Mouse (Mus musculus) T-helper 2 cell (primary cell): ENCODE results near the gene Olfr373.

Experiments used
- in situ Hi-C: fragments of 300-600 bp; cut with MboI, MseI; formaldehyde crosslinking; loops from one replicate; pipeline ENCODE4 v1.15.1; 2025; ENCODE audit warnings: high pct_unique_total_duplicates

Olfr373 gene

DNA sequence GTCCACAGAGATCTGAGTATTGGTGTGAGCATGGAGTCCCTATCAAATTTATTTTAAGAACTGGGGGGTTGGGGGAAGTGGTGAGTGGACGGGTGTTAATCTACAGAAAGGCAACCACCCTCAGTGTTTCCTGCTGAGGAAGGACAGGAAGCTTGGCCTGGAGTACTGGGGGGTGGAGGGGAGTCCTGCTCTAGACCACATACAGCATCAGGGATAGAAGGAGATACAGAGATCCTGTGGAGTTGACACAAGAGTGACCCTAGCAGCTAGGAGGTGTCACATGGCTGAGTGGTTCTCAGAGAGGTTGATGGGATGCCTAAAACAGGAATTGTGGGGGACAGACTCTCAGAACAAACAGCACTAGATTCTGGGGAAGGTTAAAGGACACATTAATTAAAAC lies 50.5 kb downstream of the Olfr373 start:
- in situ Hi-C loops, result no loop called here

DNA sequence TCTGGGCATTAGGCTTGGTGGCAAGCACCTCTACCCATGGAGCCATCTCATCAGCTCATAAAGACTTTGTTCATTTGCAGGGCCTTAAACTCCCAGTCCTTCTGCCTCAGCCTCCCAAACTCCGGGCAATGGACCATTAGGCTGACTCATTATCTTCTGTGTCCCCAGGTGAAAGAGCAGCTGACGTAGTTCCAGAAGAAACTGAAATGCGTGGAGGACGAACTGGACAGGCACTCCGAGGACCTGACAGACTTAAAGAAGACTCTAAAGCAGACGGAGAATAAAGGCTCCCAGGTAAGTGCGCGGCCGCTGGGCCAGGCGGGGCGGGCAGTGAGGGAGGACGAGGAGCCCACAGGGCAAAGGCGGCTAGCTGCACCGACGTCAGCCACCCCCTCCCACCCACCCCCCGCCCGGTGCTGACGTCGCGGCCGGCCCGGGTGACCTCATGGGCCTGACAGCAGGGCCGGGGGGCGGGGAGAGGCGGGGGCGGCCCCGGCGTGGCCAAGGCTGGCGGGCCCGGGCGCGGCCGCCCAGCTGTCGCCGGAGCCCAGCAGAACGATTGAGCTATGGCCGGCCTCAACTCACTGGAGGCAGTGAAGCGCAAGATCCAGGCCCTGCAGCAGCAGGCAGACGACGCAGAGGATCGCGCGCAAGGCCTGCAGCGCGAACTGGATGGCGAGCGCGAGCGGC lies 51.9 kb downstream of the Olfr373 start, which contains the start of gene Tpm4:
Gene Tpm4, plus strand, starts transcription at position 220 of the 690 bp plus-strand sequence.
- in situ Hi-C loops, result no loop called here

DNA sequence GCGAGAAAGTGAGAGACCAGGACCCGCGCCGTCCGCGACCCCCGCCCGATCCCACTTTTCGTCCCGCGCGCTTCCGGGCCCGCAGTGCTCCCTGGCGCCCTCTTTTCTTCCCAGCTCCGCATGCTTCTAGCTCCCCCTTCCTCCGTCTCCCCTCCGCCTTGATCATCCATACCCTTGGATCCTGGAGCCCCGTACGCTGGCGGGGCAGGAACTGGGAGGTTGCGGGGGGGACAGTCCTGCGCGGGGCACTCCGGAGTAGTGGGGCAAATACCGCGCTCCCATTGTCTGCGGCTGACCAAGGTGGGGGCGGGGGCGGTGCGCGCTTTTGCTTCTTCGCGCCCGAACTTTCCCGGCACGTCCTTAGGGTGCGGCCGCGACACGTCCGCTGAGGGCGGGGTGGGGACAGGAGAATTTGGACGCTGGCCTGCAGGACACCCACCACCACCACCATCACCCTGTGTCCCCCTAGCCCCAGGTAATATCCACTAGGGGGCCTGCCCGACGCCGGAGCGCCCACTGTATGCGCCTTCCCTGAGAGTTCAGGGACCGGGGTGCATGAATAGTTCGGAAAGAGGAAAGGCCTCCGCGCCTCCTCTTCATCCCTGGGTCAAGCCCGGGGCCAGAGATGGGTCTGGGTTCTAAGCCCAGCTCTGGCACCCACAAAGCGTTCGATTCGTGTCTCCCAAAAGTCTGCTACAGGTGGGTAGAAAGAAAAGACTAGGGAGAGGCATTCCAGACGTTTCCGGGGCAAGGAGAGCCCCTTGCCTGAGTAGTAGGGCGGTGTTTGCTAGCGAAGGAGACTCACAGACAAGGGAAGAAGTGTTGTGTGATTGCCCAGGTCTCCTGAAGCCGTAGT lies 52.7 kb downstream of the Olfr373 start:
- in situ Hi-C loops, result no loop called here

DNA sequence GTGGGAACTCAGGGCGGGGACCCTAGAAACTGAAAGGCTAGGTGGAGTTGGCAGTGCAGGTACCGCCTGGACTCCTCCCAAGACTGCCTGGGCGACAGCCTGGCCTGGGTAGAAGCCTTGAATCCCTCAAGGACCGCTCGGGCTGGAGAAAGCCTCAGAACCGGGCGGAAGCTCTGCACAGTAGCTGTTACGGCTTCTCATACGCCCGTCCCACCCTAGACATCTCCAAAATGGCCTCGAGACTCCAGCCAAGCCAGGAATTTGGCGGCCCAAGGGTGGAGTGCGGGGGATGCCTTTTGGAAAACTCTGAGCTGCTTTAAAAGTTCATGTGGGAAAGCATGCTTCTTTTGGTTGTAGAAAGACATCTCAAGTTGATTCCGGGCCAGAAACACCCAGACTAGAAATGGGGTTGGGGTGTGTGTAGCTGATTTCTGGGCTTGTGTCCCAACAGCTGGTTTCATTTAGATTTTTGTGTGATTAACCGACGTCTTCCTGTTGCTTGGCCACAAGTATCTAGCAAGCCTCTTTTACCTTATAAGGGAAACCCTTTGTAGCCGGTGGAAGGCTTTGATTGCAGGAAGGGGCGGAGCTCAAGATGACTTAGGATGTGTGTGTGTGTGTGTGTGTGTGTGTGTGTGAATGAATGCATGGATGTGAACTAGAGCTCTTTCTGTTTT lies 53.5 kb downstream of the Olfr373 start:
- in situ Hi-C loops, result no loop called here

- in situ Hi-C loops, result no loop called here
Observed at GRCm38 (mm10) chr8:72137431-72137830, 54.5 kb downstream of the Olfr373 start.

- in situ Hi-C loops, result no loop called here
Observed at GRCm38 (mm10) chr8:72138456-72138855, 55.5 kb downstream of the Olfr373 start.

DNA sequence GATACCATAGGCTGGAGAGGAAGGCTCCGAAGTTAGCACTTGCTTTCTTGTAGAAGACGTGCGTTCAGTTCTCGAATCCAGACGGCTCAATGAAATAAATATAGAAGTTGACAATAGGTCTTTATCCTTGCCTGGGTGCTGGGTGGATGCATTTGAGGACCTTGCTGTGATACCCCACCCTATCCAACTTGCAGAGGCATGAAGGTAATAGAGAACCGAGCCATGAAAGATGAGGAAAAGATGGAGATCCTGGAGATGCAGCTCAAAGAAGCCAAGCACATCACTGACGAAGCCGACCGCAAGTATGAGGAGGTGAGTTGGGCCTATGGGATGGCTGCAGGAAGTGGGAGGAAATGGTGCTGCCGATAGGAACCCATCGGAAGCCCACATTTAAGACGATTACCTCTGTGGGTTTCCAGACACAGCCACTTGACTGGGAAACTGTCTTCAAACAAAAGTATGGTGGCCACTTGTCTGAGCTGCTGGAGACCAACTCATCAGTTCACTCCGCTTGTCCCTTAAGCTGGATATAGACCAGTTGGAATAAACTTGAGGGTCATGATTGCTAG lies 60.4 kb downstream of the Olfr373 start:
- in situ Hi-C loops, result no loop called here

DNA sequence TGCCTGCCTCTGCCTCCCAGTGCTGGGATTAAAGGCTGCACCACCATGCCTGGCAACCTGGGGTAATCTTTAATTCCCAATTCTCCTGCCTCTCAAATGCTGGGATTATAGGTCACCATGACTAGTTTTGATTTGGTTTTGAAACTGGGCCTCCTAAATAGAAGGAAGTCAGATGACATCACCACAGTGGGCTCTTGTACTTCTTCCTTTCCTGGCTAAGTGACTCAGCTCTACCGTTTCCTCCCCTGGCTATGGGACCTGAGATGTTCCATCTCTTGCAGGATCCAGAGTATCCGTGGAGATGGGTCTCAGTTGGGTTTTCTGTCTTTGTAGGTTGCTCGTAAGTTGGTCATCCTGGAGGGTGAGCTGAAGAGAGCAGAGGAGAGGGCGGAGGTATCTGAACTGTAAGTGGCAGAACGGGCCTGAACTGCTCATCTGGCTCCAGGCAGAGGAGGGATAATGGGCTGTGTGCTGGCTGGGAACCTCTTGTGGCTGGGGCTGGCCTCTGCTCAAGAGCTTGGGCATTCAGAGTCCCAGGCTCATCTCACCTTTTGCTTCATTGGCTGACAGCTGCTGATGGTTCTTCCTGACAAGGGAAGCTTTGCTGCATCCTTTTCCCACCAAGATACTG lies 61.5 kb downstream of the Olfr373 start:
- in situ Hi-C loops, result no loop called here

DNA sequence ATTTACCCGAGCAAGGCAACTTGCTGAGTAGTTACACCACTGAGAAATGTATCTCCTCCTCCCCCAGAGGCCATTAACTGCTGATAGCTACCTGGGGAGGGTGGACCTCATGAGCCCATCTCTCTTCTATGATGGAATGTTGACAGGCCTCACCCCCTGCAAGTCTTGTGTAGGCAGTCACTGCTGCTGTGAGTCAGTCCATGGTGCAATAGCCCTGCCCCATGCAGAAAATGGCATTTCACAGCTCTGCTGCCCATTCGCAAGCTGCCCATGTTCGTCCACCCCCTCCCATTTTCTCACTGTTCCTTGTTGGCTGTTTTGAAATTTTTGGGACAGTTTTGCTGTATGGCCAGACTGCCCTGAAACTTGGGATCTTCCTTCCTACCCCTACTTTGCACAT lies 62.5 kb downstream of the Olfr373 start:
- in situ Hi-C loops, result no loop called here

DNA sequence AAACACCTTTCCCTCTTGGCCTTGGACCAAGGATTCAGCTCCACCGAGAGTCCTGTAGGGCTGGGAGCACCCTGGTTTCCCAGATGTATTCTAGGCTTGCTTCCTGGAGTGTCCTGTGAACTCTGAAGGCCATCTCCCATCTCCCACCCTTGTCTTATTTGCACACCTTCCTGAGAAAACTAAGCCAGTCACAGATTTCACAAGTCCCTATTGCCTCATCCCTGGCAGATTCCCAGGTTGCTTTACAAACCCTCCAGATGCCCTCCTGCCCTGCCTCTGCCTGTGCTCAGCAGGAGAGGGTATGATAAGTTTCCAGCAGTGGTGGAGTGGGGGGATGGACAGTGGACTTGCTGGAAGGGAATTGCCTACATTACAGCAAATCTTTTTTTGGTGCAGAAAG lies 63.1 kb downstream of the Olfr373 start:
- in situ Hi-C loops, result no loop called here

GRCm38 (mm10) chr8:72146556-72146955 lies 63.6 kb downstream of the Olfr373 start:
- in situ Hi-C loops, result no loop called here

- in situ Hi-C loops, result no loop called here
Observed at GRCm38 (mm10) chr8:72147266-72147665, 64.3 kb downstream of the Olfr373 start.

- in situ Hi-C loops, result no loop called here
Observed at GRCm38 (mm10) chr8:72149056-72149455, 66.1 kb downstream of the Olfr373 start.

GRCm38 (mm10) chr8:72151418-72152078 lies 68.6 kb downstream of the Olfr373 start:
- in situ Hi-C loops, result loop anchor here (25.0 kb wide), 1 partner anchor 1489 kb away; the partner anchor contains the start of genes Lsm4 and Pgpep1
